Mouse (Mus musculus): ENCODE measurements around the gene Olfr522. TPM values are rescaled to one million over a fixed set of nuclear protein-coding genes. Genes with fewer than 3 reads are reported as not detected.
A peak's percentile ranks its signal among the peaks of the same experiment; 100 is the strongest.
"Not testable (repeated sequence)": the region's sequence is repeated elsewhere in the genome, so short reads cannot be mapped to it uniquely, and the experiment has no call there.

Olfr522 gene
- total and polyA plus RNA-seq, 3 experiments: not detected

DNA sequence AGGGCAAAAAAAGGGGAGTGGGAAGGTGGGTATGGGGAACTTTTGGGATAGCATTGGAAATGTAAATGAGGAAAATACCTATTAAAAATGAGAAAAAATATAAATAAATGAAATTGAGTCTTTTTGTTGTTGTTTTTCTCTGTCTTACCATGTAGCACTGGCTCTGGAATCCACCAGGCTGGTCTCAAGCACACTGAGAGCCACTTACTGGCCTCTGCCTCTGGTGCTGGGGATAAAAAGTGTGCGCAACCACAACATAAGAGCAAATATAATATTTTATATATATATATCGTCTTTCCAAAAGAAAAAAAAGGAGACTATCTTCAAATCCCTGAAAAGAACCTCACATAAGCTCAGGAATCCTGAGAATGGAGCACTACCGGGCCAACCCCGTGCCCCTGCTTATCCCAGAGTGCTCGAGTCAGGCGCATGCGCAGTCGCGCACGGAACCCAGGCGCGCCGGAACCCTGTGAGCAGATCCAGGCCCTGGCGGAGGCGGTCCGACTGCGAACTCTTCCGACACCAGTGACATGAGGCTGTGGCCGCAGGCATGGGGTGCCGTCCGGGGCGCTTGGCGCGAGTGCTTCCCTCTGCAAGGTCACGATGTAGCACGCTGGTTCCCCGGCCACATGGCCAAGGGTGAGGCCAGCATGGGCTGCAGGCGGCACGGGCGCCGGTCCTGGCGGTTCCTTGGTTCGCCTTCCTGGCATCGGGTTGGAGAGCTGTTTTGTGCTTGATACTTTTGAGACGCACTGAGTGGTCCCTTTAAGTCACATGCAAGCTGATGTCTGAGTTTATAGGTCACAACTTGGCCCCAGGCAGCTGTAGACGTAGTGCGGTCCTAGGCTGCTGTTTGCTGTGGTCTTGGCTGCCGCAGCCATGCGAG, 27.2 kb downstream of the Olfr522 start, which contains the start of gene Mtg1 (continued):
- TF ChIP-seq ZMIZ1 (IDR thresholded peaks at IDR 0.05; ENCODE audit: low read depth, low read length) (peak; percentile 80; the same call in 1 of the 2 replicates), PAX5 (IDR thresholded peaks at IDR 0.05; ENCODE audit: low read length) (no peak), ZC3H11A (IDR thresholded peaks at IDR 0.05; ENCODE audit: low read depth, low read length) (no peak), GABPA (IDR thresholded peaks at IDR 0.05; ENCODE audit: insufficient replicate concordance, low read depth, low read length) (peak; percentile 25; the same call in 1 of the 2 replicates), SIN3A (IDR thresholded peaks at IDR 0.05; ENCODE audit: low read length) (peak; percentile 98), JUN (IDR thresholded peaks at IDR 0.05; ENCODE audit: insufficient read depth, low read depth, low read length) (no peak), USF2 (conservative IDR thresholded peaks at IDR 0.05; ENCODE audit: low read depth, low read length) (no peak), JUND (conservative IDR thresholded peaks at IDR 0.05; ENCODE audit: low read depth, low read length) (no peak), RAD21 (IDR thresholded peaks at IDR 0.05; ENCODE audit: low read depth, low read length) (no peak), MXI1 (IDR thresholded peaks at IDR 0.05; ENCODE audit: low read depth, low read length) (peak; percentile 98)

- H3K79me2 ChIP-seq (replicated peaks; ENCODE audit: control insufficient read depth, extremely low read depth, insufficient read depth, poor library complexity, severe bottlenecking): no peaks in the 10 kb centered on the region
- peaks cover 0 to 17% of the 10 kb centered on the region in 2 experiments; a peak in 1 of 4 replicates for H3K4me1 ChIP-seq (ENCODE audit: control insufficient read depth in 1 of 2, insufficient read depth in 2 of 2)
- H3K27me3 ChIP-seq (replicated peaks): no peaks in the 10 kb centered on the region
- H3K36me3 ChIP-seq (replicated peaks in 1 of 2; ENCODE audit: control insufficient read depth in 1 of 2, insufficient read depth in 1 of 2, low read length in 1 of 2): peaks cover 24 to 63% of the 10 kb centered on the region in 2 experiments
- H3K4me3 ChIP-seq (replicated peaks in 1 of 3; ENCODE audit: low read depth in 2 of 3, low read length in 2 of 3, poor library complexity in 1 of 3): no peak overlapping the region
- H3K9me3 ChIP-seq (replicated peaks; ENCODE audit: low read length): no peaks in the 10 kb centered on the region
- H3K27ac ChIP-seq (ENCODE audit: insufficient read depth, low read depth): no peak overlapping the region
- in situ Hi-C loops (cut with MboI; ENCODE audit: low pct_ligation_motif_present, low pct_unique_long_range_greater_than_20kb, low sequenced_read_pairs) (loop anchor here (5.0 to 10.0 kb wide), 3 partner anchors 38 to 220 kb away; partner anchors contain the start of gene Adam8), dilution Hi-C loops (cut with MboI; ENCODE audit: extremely low pct_ligation_motif_present, extremely low pct_unique_long_range_greater_than_20kb, low sequenced_read_pairs) (no loop called here)
- no peak overlapping the region for H3K9ac ChIP-seq (ENCODE audit: insufficient read depth, low read depth)
- H3K4me2 ChIP-seq (ENCODE audit: insufficient read depth, low read depth, poor library complexity, severe bottlenecking): no peak overlapping the region
- TF ChIP-seq CHD1 (IDR thresholded peaks at IDR 0.05; ENCODE audit: low read depth, low read length) (no peak), ZC3H11A (IDR thresholded peaks at IDR 0.05; ENCODE audit: low read depth, low read length) (no peak), GABPA (IDR thresholded peaks at IDR 0.05; ENCODE audit: insufficient replicate concordance, low read depth, low read length) (no peak)
- no peak for DNase-seq (ENCODE audit: extremely low read depth)
These were observed 29.3 kb downstream of the Olfr522 start for GRCm38 (mm10) chr7:140135106-140135770.

DNA sequence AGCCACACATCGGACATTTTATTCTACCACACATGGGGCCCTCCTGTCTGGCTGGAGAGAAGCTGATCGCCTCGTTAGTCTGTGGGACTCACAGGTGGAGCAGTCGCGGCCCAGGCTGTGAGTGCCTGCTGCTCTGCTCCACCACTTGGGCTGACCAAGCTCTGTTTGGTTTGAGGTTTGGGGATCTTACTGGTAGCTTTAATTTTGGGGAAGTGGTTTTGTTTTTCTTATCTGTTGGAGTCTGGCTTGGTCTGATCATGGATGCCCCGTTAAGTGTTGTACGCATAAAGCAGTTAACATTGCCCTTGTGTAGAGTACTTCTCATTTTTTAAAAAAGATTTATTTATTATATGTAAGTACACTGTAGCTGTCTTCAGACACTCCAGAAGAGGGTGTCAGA, 30.5 kb downstream of the Olfr522 start:
- H3K4me1 ChIP-seq (ENCODE audit: control insufficient read depth in 1 of 2, insufficient read depth in 2 of 2): peaks cover 0 to 18% of the 10 kb centered on the region in 2 experiments; a peak in 1 of 4 replicates
- H3K36me3 ChIP-seq (replicated peaks in 1 of 2; ENCODE audit: control insufficient read depth in 1 of 2, insufficient read depth in 1 of 2, low read length in 1 of 2): peaks cover 34 to 64% of the 10 kb centered on the region in 2 experiments

DNA sequence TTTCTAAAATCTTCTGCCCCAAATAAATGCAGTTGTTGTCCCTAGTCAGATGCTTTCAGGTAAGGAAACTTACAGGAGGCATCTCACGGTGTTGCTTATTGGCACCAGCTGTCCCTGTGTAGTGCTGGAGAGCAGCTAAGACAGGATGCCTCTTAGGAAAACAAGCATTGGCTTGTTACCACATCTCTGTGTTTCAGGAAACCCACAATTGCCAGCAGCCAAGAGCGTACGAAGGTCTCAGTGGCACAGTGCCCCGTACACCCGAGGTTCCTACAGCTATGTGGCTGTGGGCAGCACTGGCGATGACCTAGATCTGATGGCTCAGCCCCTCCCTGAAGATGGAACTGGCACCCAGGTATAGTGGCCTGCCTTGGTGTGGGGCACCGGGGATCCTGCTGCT, 32.4 kb downstream of the Olfr522 start:
- H3K27me3 ChIP-seq (replicated peaks); H3K4me3 ChIP-seq (replicated peaks in 1 of 3; ENCODE audit: low read depth in 2 of 3, low read length in 2 of 3, poor library complexity in 1 of 3); H3K79me2 ChIP-seq (replicated peaks; ENCODE audit: control insufficient read depth, extremely low read depth, insufficient read depth, poor library complexity, severe bottlenecking); H3K27ac ChIP-seq (ENCODE audit: insufficient read depth, low read depth); dilution Hi-C loops (cut with MboI; ENCODE audit: extremely low pct_ligation_motif_present, extremely low pct_unique_long_range_greater_than_20kb, low sequenced_read_pairs); H3K9ac ChIP-seq (ENCODE audit: insufficient read depth, low read depth); H3K4me2 ChIP-seq (ENCODE audit: insufficient read depth, low read depth, poor library complexity, severe bottlenecking); H3K9me3 ChIP-seq (replicated peaks; ENCODE audit: low read length); DNase-seq (ENCODE audit: extremely low read depth): not testable (repeated sequence)
- Histone ChIP-seq H3K36me3 (replicated peaks in 1 of 2; ENCODE audit: control insufficient read depth in 1 of 2, insufficient read depth in 1 of 2, low read length in 1 of 2) (peaks cover 34 to 70% of the 10 kb centered on the region in 2 experiments), H3K4me1 (ENCODE audit: control insufficient read depth in 1 of 2, insufficient read depth in 2 of 2) (peaks cover under 1 to 31% of the 10 kb centered on the region in 2 experiments; a peak in 2 of 4 replicates)
- in situ Hi-C loops (cut with MboI; ENCODE audit: low pct_ligation_motif_present, low pct_unique_long_range_greater_than_20kb, low sequenced_read_pairs): loop anchor here (10.0 kb wide), 2 partner anchors 137 to 217 kb away; partner anchors contain the start of gene Adam8

More for the DNA sequence above, 30.5 kb downstream of the Olfr522 start:
- H3K9me3 ChIP-seq (replicated peaks; ENCODE audit: low read length); H3K27ac ChIP-seq (ENCODE audit: insufficient read depth, low read depth); H3K4me3 ChIP-seq (replicated peaks in 1 of 3; ENCODE audit: low read depth in 2 of 3, low read length in 2 of 3, poor library complexity in 1 of 3); H3K9ac ChIP-seq (ENCODE audit: insufficient read depth, low read depth); H3K79me2 ChIP-seq (replicated peaks; ENCODE audit: control insufficient read depth, extremely low read depth, insufficient read depth, poor library complexity, severe bottlenecking); DNase-seq (ENCODE audit: extremely low read depth); H3K27me3 ChIP-seq (replicated peaks); dilution Hi-C loops (cut with MboI; ENCODE audit: extremely low pct_ligation_motif_present, extremely low pct_unique_long_range_greater_than_20kb, low sequenced_read_pairs); H3K4me2 ChIP-seq (ENCODE audit: insufficient read depth, low read depth, poor library complexity, severe bottlenecking): not testable (repeated sequence)
- in situ Hi-C loops (cut with MboI; ENCODE audit: low pct_ligation_motif_present, low pct_unique_long_range_greater_than_20kb, low sequenced_read_pairs): loop anchor here (10.0 kb wide), 2 partner anchors 139 to 219 kb away; partner anchors contain the start of gene Adam8

Measured in CH12.LX (cell line).